8 mouse cellular contexts compared by ENCODE assay signal in the genomic region with DNA sequence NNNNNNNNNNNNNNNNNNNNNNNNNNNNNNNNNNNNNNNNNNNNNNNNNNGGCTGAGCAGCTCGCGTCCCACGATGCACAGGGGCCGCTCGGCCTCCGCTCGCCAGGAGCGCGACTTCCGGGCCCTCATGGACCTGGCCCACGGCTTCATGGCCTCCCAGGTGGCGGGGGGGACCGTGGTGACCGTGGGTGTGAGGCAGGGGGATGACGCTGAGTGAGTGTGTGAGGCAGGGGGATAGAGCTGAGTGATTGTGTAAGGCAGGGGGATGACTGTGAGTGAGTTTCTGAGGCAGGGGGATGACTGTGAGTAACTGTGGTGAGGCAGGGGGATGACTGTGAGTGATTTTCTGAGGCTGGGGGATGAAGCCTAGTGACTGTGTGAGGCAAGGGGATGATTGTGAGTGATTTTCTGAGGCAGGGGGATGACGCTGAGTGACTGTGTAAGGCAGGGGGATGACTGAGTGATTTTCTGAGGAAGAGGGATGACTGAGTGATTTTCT. TPM values are rescaled to one million over a fixed set of nuclear protein-coding genes. Genes with fewer than 3 reads are reported as not detected.
DNase-seq lines count a peak whose midpoint lies in the region; ATAC-seq lines count a peak whose summit lies in the region.

Asmt (plus strand) TSS at position 51 of the 499 bp plus-strand sequence.

- H3K4me1 ChIP-seq in lung, embryonic 15.5 days: no peaks in the 10 kb centered on the region
- no peaks in the 10 kb centered on the region for H3K4me1 ChIP-seq in embryonic facial prominence, embryonic 13.5 days
- H3K4me1 ChIP-seq in limb, embryonic 10.5 days: no peaks in the 10 kb centered on the region
- H3K4me1 ChIP-seq in neural tube, embryonic 15.5 days: no peaks in the 10 kb centered on the region

- ATAC-seq in lung, embryonic 15.5 days (ENCODE audit: borderline replicate concordance, extremely low read depth, low FRiP score, low TSS enrichment): peak; percentile 66
- ATAC-seq in embryonic facial prominence, embryonic 13.5 days (ENCODE audit: insufficient number of reproducible peaks, insufficient read depth, low FRiP score, low TSS enrichment, low read depth): peak; percentile 69
- peak; percentile 48; the same call in 1 of the 2 replicates for ATAC-seq in neural tube, embryonic 15.5 days (ENCODE audit: low FRiP score)

- H3K27me3 ChIP-seq in lung, embryonic 15.5 days: no peaks in the 10 kb centered on the region
- no peaks in the 10 kb centered on the region for H3K27me3 ChIP-seq in embryonic facial prominence, embryonic 13.5 days
- H3K27me3 ChIP-seq in limb, embryonic 10.5 days (ENCODE audit: low read depth, poor library complexity, severe bottlenecking): no peaks in the 10 kb centered on the region
- H3K27me3 ChIP-seq in neural tube, embryonic 15.5 days (replicated peaks): no peaks in the 10 kb centered on the region

- WGBS in lung, embryonic 15.5 days: 89% methylated on average over 12 of the region's 16 CpGs
- WGBS in embryonic facial prominence, embryonic 13.5 days: 94% methylated on average over 13 of the region's 16 CpGs
- 92% methylated on average over 16 of the region's 16 CpGs for WGBS in limb, embryonic 10.5 days
- 94% methylated on average over 14 of the region's 16 CpGs for WGBS in neural tube, embryonic 15.5 days

- H3K9me3 ChIP-seq in lung, embryonic 15.5 days: peaks cover 36% of the 10 kb centered on the region
- H3K9me3 ChIP-seq in embryonic facial prominence, embryonic 13.5 days: peaks cover 48% of the 10 kb centered on the region
- peaks cover 48% of the 10 kb centered on the region for H3K9me3 ChIP-seq in limb, embryonic 10.5 days (replicated peaks)
- H3K9me3 ChIP-seq in neural tube, embryonic 15.5 days (replicated peaks): peaks cover 24% of the 10 kb centered on the region

- no peak within 1 kb of the TSS for H3K27ac ChIP-seq in lung, embryonic 15.5 days
- no peak within 1 kb of the TSS for H3K27ac ChIP-seq in embryonic facial prominence, embryonic 13.5 days
- no peak within 1 kb of the TSS for H3K27ac ChIP-seq in limb, embryonic 10.5 days
- no peak within 1 kb of the TSS for H3K27ac ChIP-seq in neural tube, embryonic 15.5 days (replicated peaks)

- no peak for DNase-seq in lung, postnatal 10 days
- DNase-seq in limb, embryonic 10.5 days (ENCODE audit: low spot score): peak; percentile 67
- no peak for DNase-seq in cerebellum, postnatal 10 days
- DNase-seq in right cerebral cortex, postnatal 4 days: no peak
- DNase-seq in thymus, postnatal 25 days: no peak

- H3K4me2 ChIP-seq in lung, embryonic 15.5 days: no peak within 1 kb of the TSS
- no peak within 1 kb of the TSS for H3K4me2 ChIP-seq in embryonic facial prominence, embryonic 13.5 days
- H3K4me2 ChIP-seq in neural tube, embryonic 15.5 days: no peak within 1 kb of the TSS

- H3K4me3 ChIP-seq in lung, embryonic 15.5 days: no peak within 1 kb of the TSS
- no peak within 1 kb of the TSS for H3K4me3 ChIP-seq in embryonic facial prominence, embryonic 13.5 days
- H3K4me3 ChIP-seq in limb, embryonic 10.5 days: no peak within 1 kb of the TSS
- no peak within 1 kb of the TSS for H3K4me3 ChIP-seq in neural tube, embryonic 15.5 days (replicated peaks)

- no peak within 1 kb of the TSS for H3K9ac ChIP-seq in lung, embryonic 15.5 days
- H3K9ac ChIP-seq in embryonic facial prominence, embryonic 13.5 days: no peak within 1 kb of the TSS
- H3K9ac ChIP-seq in neural tube, embryonic 15.5 days (replicated peaks): no peak within 1 kb of the TSS

- peaks cover 23% of the 10 kb centered on the region; the same call in 1 of the 2 replicates for H3K36me3 ChIP-seq in lung, embryonic 15.5 days
- peaks cover 46% of the 10 kb centered on the region for H3K36me3 ChIP-seq in embryonic facial prominence, embryonic 13.5 days
- H3K36me3 ChIP-seq in limb, embryonic 10.5 days: peaks cover 50% of the 10 kb centered on the region
- peaks cover 26% of the 10 kb centered on the region for H3K36me3 ChIP-seq in neural tube, embryonic 15.5 days

RNA-seq across cellular contexts. Expression of gene Asmt, which starts in this region (rescaled TPM):
- polyA plus RNA-seq in lung, embryonic 15.5 days (2015; fragmentation: Nextera tagmentation; extraction: Ambion mirVana): not detected in 2 replicates
- polyA plus RNA-seq in embryonic facial prominence, embryonic 13.5 days (2015; fragmentation: Nextera tagmentation; extraction: Ambion mirVana): not detected in 2 replicates
- polyA plus RNA-seq in limb, embryonic 10.5 days (2016; fragmentation: Nextera tagmentation; extraction: Ambion mirVana): not detected in 2 replicates
- not detected in 2 replicates for polyA plus RNA-seq in neural tube, embryonic 15.5 days (2015; fragmentation: Nextera tagmentation; extraction: Ambion mirVana)

Comparison
In these comparisons a context has a peak if more than half of its experiments do, and no peak if none do; other contexts are left out.
1. Peak in ATAC-seq in lung, embryonic 15.5 days; RNA of the gene not detected or under 1 TPM.
2. Peak in ATAC-seq in embryonic facial prominence, embryonic 13.5 days; RNA of the gene not detected or under 1 TPM.
3. Peak in DNase-seq in limb, embryonic 10.5 days; RNA of the gene not detected or under 1 TPM.
4. Peak in ATAC-seq in neural tube, embryonic 15.5 days; RNA of the gene not detected or under 1 TPM.